Mouse (Mus musculus) granulocyte monocyte progenitor cell, adult 5-6 weeks (primary cell): ENCODE results near the gene Pold1. TPM values are rescaled to one million over a fixed set of nuclear protein-coding genes. Genes with fewer than 3 reads are reported as not detected.

Experiments used
- ATAC-seq: replicated peaks from 2 replicates; pipeline ENCODE4 v1.8.0; 2016; ENCODE audit warnings: mild to moderate bottlenecking, moderate TSS enrichment, inconsistent platforms; ENCODE audit not compliant: poor library complexity, severe bottlenecking
- total RNA-seq, 2 experiments: library from RNA; stranded (forward) in 1 of 2; stranded (reverse) in 1 of 2; fragments of 200-712, 200-1000 nt in 1 of 2; fragments of >200 nt in 1 of 2; fragmentation: Nextera tagmentation in 1 of 2; gene quantifications; 2 replicates each; pipeline ENCODE4 v1.2.3; 2014 to 2017

Pold1 gene
- total RNA-seq, 2 experiments from 2014 or later: 63.4 to 102 TPM

- ATAC-seq: no peak
These were observed 56.4 kb downstream of the Pold1 start for GRCm38 (mm10) chr7:44492166-44492826.

GRCm38 (mm10) chr7:44491391-44491790 lies 57.3 kb downstream of the Pold1 start:
- no peak for ATAC-seq

GRCm38 (mm10) chr7:44490281-44490680 lies 58.4 kb downstream of the Pold1 start:
- no peak for ATAC-seq

- no peak for ATAC-seq
These were observed 60.1 kb downstream of the Pold1 start for GRCm38 (mm10) chr7:44488545-44488944.

GRCm38 (mm10) chr7:44487936-44488335 lies 60.7 kb downstream of the Pold1 start:
- ATAC-seq: no peak

GRCm38 (mm10) chr7:44486927-44487575 lies 61.6 kb downstream of the Pold1 start:
- ATAC-seq: no peak

GRCm38 (mm10) chr7:44485572-44486195 lies 63.0 kb downstream of the Pold1 start:
- ATAC-seq: no peak

- ATAC-seq: peak; percentile 90
These were observed 63.6 kb downstream of the Pold1 start for GRCm38 (mm10) chr7:44484841-44485571.

GRCm38 (mm10) chr7:44484109-44484508 lies 64.5 kb downstream of the Pold1 start:
- no peak for ATAC-seq

- no peak for ATAC-seq
These were observed 65.7 kb downstream of the Pold1 start for GRCm38 (mm10) chr7:44482836-44483435.

Other genes starting within 250 kb of the Pold1 start
- gene Clec11a, start 241.9 kb downstream of the Pold1 start, total RNA-seq (2014; fragmentation: Nextera tagmentation): 2.5 and 3.7 TPM in 2 replicates
- 4.4 and 4.8 TPM in 2 replicates for gene Clec11a, start 241.9 kb downstream of the Pold1 start, total RNA-seq (2017)
- not detected in 2 replicates for gene Shank1, start 238.6 kb downstream of the Pold1 start, total RNA-seq (2014; fragmentation: Nextera tagmentation)
- gene Shank1, start 238.6 kb downstream of the Pold1 start, total RNA-seq (2017): not detected in 2 replicates
- 1.1 TPM in 1 of 2 replicates, not detected in the other for gene Syt3, start 164.7 kb downstream of the Pold1 start, total RNA-seq (2014; fragmentation: Nextera tagmentation)
- gene Syt3, start 164.7 kb downstream of the Pold1 start, total RNA-seq (2017): 0.15 TPM in 1 of 2 replicates, not detected in the other
- gene 1700008O03Rik, start 163.0 kb downstream of the Pold1 start, total RNA-seq (2014; fragmentation: Nextera tagmentation): 4.1 TPM in 1 of 2 replicates, not detected in the other
- 1.8 and 2.4 TPM in 2 replicates for gene 1700008O03Rik, start 163.0 kb downstream of the Pold1 start, total RNA-seq (2017)
- gene Lrrc4b, start 119.8 kb downstream of the Pold1 start, total RNA-seq (2014; fragmentation: Nextera tagmentation): not detected in 2 replicates
- not detected in 2 replicates for gene Lrrc4b, start 119.8 kb downstream of the Pold1 start, total RNA-seq (2017)
- not detected in 2 replicates for gene Aspdh, start 83.5 kb downstream of the Pold1 start, total RNA-seq (2014; fragmentation: Nextera tagmentation)
- gene Aspdh, start 83.5 kb downstream of the Pold1 start, total RNA-seq (2017): not detected in 2 replicates
- gene Josd2, start 80.9 kb downstream of the Pold1 start, total RNA-seq (2014; fragmentation: Nextera tagmentation): 26.4 and 62.3 TPM in 2 replicates
- gene Josd2, start 80.9 kb downstream of the Pold1 start, total RNA-seq (2017): 15.9 and 31.2 TPM in 2 replicates
- gene Emc10, start 52.3 kb downstream of the Pold1 start, total RNA-seq (2014; fragmentation: Nextera tagmentation): 63.1 and 126 TPM in 2 replicates
- 33.7 and 42.0 TPM in 2 replicates for gene Emc10, start 52.3 kb downstream of the Pold1 start, total RNA-seq (2017)
- gene Fam71e1, start 52.3 kb downstream of the Pold1 start, total RNA-seq (2014; fragmentation: Nextera tagmentation): 12.3 TPM in 1 of 2 replicates, not detected in the other
- 0.67 and 3.0 TPM in 2 replicates for gene Fam71e1, start 52.3 kb downstream of the Pold1 start, total RNA-seq (2017)
- not detected in 2 replicates for gene Mybpc2, start 24.2 kb downstream of the Pold1 start, total RNA-seq (2014; fragmentation: Nextera tagmentation)
- gene Mybpc2, start 24.2 kb downstream of the Pold1 start, total RNA-seq (2017): not detected in 2 replicates
- gene Spib, start 16.8 kb downstream of the Pold1 start, total RNA-seq (2014; fragmentation: Nextera tagmentation): 0.38 TPM in 1 of 2 replicates, not detected in the other
- not detected in 2 replicates for gene Spib, start 16.8 kb downstream of the Pold1 start, total RNA-seq (2017)
- 56.8 and 63.3 TPM in 2 replicates for gene Nr1h2, start 5.1 kb upstream of the Pold1 start, total RNA-seq (2014; fragmentation: Nextera tagmentation)
- gene Nr1h2, start 5.1 kb upstream of the Pold1 start, total RNA-seq (2017): 21.5 and 34.6 TPM in 2 replicates
- gene Napsa, start 23.5 kb upstream of the Pold1 start, total RNA-seq (2014; fragmentation: Nextera tagmentation): 258 and 328 TPM in 2 replicates
- 107 and 112 TPM in 2 replicates for gene Napsa, start 23.5 kb upstream of the Pold1 start, total RNA-seq (2017)
- gene Kcnc3, start 41.8 kb upstream of the Pold1 start, total RNA-seq (2014; fragmentation: Nextera tagmentation): 0.36 and 0.92 TPM in 2 replicates
- 0.05 TPM in 1 of 2 replicates, not detected in the other for gene Kcnc3, start 41.8 kb upstream of the Pold1 start, total RNA-seq (2017)
- gene Myh14, start 122.0 kb upstream of the Pold1 start, total RNA-seq (2014; fragmentation: Nextera tagmentation): not detected in 2 replicates
- not detected in 2 replicates for gene Myh14, start 122.0 kb upstream of the Pold1 start, total RNA-seq (2017)
- gene Izumo2, start 159.9 kb upstream of the Pold1 start, total RNA-seq (2014; fragmentation: Nextera tagmentation): not detected in 2 replicates
- not detected in 2 replicates for gene Izumo2, start 159.9 kb upstream of the Pold1 start, total RNA-seq (2017)
- gene Vrk3, start 199.6 kb upstream of the Pold1 start, total RNA-seq (2014; fragmentation: Nextera tagmentation): 45.0 and 52.3 TPM in 2 replicates
- 27.4 and 34.8 TPM in 2 replicates for gene Vrk3, start 199.6 kb upstream of the Pold1 start, total RNA-seq (2017)
- gene Zfp473, start 202.2 kb upstream of the Pold1 start, total RNA-seq (2014; fragmentation: Nextera tagmentation): 1.6 and 6.2 TPM in 2 replicates
- gene Zfp473, start 202.2 kb upstream of the Pold1 start, total RNA-seq (2017): 2.0 and 2.2 TPM in 2 replicates